Mouse (Mus musculus): ENCODE measurements at regions not wholly inside any gene's neighbourhood (a gene's known extent, or its start where the extent isn't known, plus 50 kb on each side); places are given as distances from the start of the nearest gene placed in this dataset.
A peak's percentile ranks its signal among the peaks of the same experiment; 100 is the strongest.

DNA sequence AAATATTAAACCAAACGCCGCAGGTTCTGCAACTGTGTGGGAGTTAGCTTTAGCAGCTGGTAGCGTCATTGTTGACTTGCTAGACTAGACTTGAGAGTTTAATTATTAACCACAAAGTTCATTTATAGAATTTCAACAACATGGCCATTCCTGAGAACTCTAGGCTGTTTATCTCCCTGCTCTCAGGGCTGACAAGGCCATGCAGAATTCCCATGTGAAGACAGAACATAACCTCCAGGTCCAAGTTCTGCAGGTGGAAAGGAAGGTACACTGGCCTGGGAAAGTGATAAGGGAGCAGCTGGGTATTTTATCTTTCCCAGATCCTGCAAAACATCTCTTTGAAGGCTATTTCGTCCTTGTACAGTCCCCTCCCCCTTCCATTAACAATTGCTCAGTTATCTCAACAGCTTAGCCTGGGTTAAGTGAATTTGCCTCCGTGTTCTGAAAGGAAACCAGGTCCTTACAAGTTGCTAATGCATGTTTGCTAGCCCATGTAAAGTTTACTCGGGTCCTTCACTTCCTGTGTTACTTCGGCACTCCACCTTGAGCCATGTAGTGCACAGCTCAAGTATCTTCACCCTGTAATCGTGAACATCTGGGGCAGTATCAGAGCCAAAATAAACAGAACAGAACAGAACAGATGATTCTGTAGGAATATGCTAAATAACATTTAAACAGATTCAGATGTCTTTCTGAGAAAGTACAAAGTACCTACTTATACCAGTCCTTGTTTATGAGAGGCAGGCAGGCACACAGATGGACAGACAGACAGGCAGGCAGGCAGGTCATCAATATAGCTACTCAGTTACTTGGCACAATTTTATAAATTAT is 537.0 kb upstream of the N6amt1 start:
- H3K4me2 ChIP-seq (ENCODE audit: low read depth) = no peak overlapping the region
- 64% methylated on average over 8 of the region's 8 CpGs for WGBS
- no peak overlapping the region for H3K27ac ChIP-seq (ENCODE audit: low read depth, low read length)
- H3K4me3 ChIP-seq (ENCODE audit: low read depth, low read length) = no peak overlapping the region
- H3K9ac ChIP-seq = no peak overlapping the region
- DNase-seq = peak; percentile 4
- H3K36me3 ChIP-seq (ENCODE audit: insufficient read depth) = no peaks in the 10 kb centered on the region
- no peak for ATAC-seq
- no peaks in the 10 kb centered on the region for H3K9me3 ChIP-seq (ENCODE audit: low read length)
- H3K27me3 ChIP-seq (ENCODE audit: insufficient read depth, low read length) = no peaks in the 10 kb centered on the region
- no peak for TF ChIP-seq CTCF (IDR thresholded peaks at IDR 0.05; ENCODE audit: low read depth)
- H3K4me1 ChIP-seq (ENCODE audit: insufficient read depth) = no peaks in the 10 kb centered on the region

GRCm38 (mm10) chr16:86816006-86816405 is 538.0 kb upstream of the N6amt1 start:
- 89% methylated on average over 2 of the region's 2 CpGs for WGBS

GRCm38 (mm10) chr16:86812692-86813091 is 541.3 kb upstream of the N6amt1 start:
- Histone ChIP-seq H3K27me3 (ENCODE audit: insufficient read depth, low read length) (no peaks in the 10 kb centered on the region), H3K9ac (no peak overlapping the region), H3K4me3 (ENCODE audit: low read depth, low read length) (no peak overlapping the region), H3K4me2 (ENCODE audit: low read depth) (no peak overlapping the region), H3K27ac (ENCODE audit: low read depth, low read length) (no peak overlapping the region), H3K4me1 (ENCODE audit: insufficient read depth) (no peaks in the 10 kb centered on the region), H3K9me3 (ENCODE audit: low read length) (no peaks in the 10 kb centered on the region), H3K36me3 (ENCODE audit: insufficient read depth) (no peaks in the 10 kb centered on the region)
- ATAC-seq (no peak), DNase-seq (no peak)
- 83% methylated on average over 5 of the region's 5 CpGs for WGBS
- no peak for TF ChIP-seq CTCF (IDR thresholded peaks at IDR 0.05; ENCODE audit: low read depth)

More at GRCm38 (mm10) chr16:86816006-86816405, 538.0 kb upstream of the N6amt1 start:
- no peak for DNase-seq
- no peak overlapping the region for H3K9ac ChIP-seq
- no peak for TF ChIP-seq CTCF (IDR thresholded peaks at IDR 0.05; ENCODE audit: low read depth)
- H3K27ac ChIP-seq (ENCODE audit: low read depth, low read length) = no peak overlapping the region
- ATAC-seq = no peak
- H3K27me3 ChIP-seq (ENCODE audit: insufficient read depth, low read length) = no peaks in the 10 kb centered on the region
- no peaks in the 10 kb centered on the region for H3K36me3 ChIP-seq (ENCODE audit: insufficient read depth)
- H3K4me2 ChIP-seq (ENCODE audit: low read depth) = no peak overlapping the region
- H3K4me1 ChIP-seq (ENCODE audit: insufficient read depth) = no peaks in the 10 kb centered on the region
- no peak overlapping the region for H3K4me3 ChIP-seq (ENCODE audit: low read depth, low read length)
- no peaks in the 10 kb centered on the region for H3K9me3 ChIP-seq (ENCODE audit: low read length)

DNA sequence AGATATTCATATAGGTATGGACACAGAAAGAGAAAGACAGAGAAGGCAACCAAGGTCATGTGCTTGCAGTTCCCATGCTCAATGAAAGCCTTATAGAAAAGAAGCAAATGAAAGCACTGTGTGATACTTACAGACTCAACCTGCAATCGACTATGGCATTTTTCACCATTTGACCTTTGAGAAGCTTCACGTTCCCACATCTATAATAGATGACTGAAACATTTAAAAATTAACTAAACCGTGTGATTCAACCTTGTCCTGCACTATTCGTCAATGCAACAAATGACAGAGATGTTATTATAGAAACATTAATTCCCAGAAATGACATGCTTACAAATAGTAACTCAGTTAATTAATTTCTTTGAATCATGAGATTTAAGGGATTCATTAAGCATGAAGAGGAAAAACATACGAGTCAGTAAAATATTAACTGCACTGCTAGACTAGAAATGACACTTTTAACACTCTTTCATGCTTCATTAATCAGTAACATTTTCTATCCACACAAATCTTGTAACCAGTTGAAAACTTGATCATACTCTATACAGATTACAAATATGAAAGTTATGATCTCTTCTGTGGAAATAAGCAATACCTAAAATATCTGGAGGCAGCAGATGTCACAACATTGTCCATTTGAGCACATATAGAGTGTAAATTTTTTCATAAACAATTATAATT is 545.2 kb upstream of the N6amt1 start:
- DNase-seq = no peak
- Histone ChIP-seq H3K9ac (no peak overlapping the region), H3K4me1 (ENCODE audit: insufficient read depth) (no peaks in the 10 kb centered on the region), H3K4me3 (ENCODE audit: low read depth, low read length) (no peak overlapping the region), H3K27me3 (ENCODE audit: insufficient read depth, low read length) (no peaks in the 10 kb centered on the region), H3K4me2 (ENCODE audit: low read depth) (no peak overlapping the region), H3K36me3 (ENCODE audit: insufficient read depth) (no peaks in the 10 kb centered on the region), H3K27ac (ENCODE audit: low read depth, low read length) (no peak overlapping the region), H3K9me3 (ENCODE audit: low read length) (no peaks in the 10 kb centered on the region)
- no peak for ATAC-seq
- no peak for TF ChIP-seq CTCF (IDR thresholded peaks at IDR 0.05; ENCODE audit: low read depth)
- WGBS = 81% methylated on average over 5 of the region's 5 CpGs

- H3K27ac ChIP-seq (ENCODE audit: low read depth, low read length) = no peak overlapping the region
- no peak for TF ChIP-seq CTCF (IDR thresholded peaks at IDR 0.05; ENCODE audit: low read depth)
Observed at GRCm38 (mm10) chr16:86806374-86806773, 547.6 kb upstream of the N6amt1 start.

DNA sequence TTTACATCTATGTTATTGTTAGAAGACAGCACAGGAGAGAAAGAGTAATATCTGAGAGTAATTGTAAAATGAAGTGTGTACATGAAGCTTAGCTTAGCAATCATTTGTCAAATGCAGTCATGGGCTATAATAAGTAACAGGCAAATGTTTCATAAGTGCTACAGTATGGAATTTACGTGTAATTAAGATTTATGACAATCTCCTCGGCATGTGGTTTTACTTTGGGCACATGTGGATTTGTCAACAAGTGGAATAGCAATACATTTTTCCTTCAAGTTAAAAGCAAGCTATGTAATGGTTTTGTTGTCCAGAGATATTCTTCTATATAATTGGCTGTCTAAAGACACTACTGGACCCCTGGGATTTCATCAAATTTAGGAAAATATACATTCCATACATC is 577.9 kb upstream of the N6amt1 start:
- no peaks in the 10 kb centered on the region for H3K27me3 ChIP-seq (ENCODE audit: insufficient read depth, low read length)
- TF ChIP-seq CTCF (IDR thresholded peaks at IDR 0.05; ENCODE audit: low read depth) = no peak
- H3K4me2 ChIP-seq (ENCODE audit: low read depth) = no peak overlapping the region
- ATAC-seq = no peak
- 80% methylated on average over 2 of the region's 2 CpGs for WGBS
- no peak for DNase-seq
- H3K4me1 ChIP-seq (ENCODE audit: insufficient read depth) = no peaks in the 10 kb centered on the region
- H3K9me3 ChIP-seq (ENCODE audit: low read length) = no peaks in the 10 kb centered on the region
- H3K27ac ChIP-seq (ENCODE audit: low read depth, low read length) = no peak overlapping the region
- H3K9ac ChIP-seq = no peak overlapping the region
- H3K36me3 ChIP-seq (ENCODE audit: insufficient read depth) = no peaks in the 10 kb centered on the region
- no peak overlapping the region for H3K4me3 ChIP-seq (ENCODE audit: low read depth, low read length)

More at GRCm38 (mm10) chr16:86806374-86806773, 547.6 kb upstream of the N6amt1 start:
- Histone ChIP-seq H3K4me3 (ENCODE audit: low read depth, low read length) (no peak overlapping the region), H3K4me2 (ENCODE audit: low read depth) (no peak overlapping the region), H3K9me3 (ENCODE audit: low read length) (no peaks in the 10 kb centered on the region), H3K27me3 (ENCODE audit: insufficient read depth, low read length) (no peaks in the 10 kb centered on the region), H3K9ac (no peak overlapping the region), H3K4me1 (ENCODE audit: insufficient read depth) (no peaks in the 10 kb centered on the region), H3K36me3 (ENCODE audit: insufficient read depth) (no peaks in the 10 kb centered on the region)
- no peak for DNase-seq
- 80% methylated on average over 2 of the region's 2 CpGs for WGBS
- ATAC-seq = no peak

GRCm38 (mm10) chr16:86772586-86772985 is 581.4 kb upstream of the N6amt1 start:
- Histone ChIP-seq H3K4me2 (ENCODE audit: low read depth) (no peak overlapping the region), H3K36me3 (ENCODE audit: insufficient read depth) (no peaks in the 10 kb centered on the region), H3K27me3 (ENCODE audit: insufficient read depth, low read length) (no peaks in the 10 kb centered on the region), H3K4me3 (ENCODE audit: low read depth, low read length) (no peak overlapping the region), H3K4me1 (ENCODE audit: insufficient read depth) (no peaks in the 10 kb centered on the region), H3K9ac (no peak overlapping the region), H3K9me3 (ENCODE audit: low read length) (no peaks in the 10 kb centered on the region), H3K27ac (ENCODE audit: low read depth, low read length) (no peak overlapping the region)
- ATAC-seq (no peak), DNase-seq (no peak)
- WGBS = 50% methylated on average over 1 of the region's 1 CpGs
- no peak for TF ChIP-seq CTCF (IDR thresholded peaks at IDR 0.05; ENCODE audit: low read depth)
